Mouse (Mus musculus): ENCODE measurements at regions not wholly inside any gene's neighbourhood (a gene's known extent, or its start where the extent isn't known, plus 50 kb on each side); places are given as distances from the start of the nearest gene placed in this dataset.
A peak's percentile ranks its signal among the peaks of the same experiment; 100 is the strongest.

- DNase-seq (ENCODE audit: low spot score), result no peak
Measured at GRCm38 (mm10) chr11:8377301-8377700, 287.0 kb downstream of the Tns3 start.

GRCm38 (mm10) chr11:8365545-8365944 lies 298.8 kb downstream of the Tns3 start:
- no peak for DNase-seq (ENCODE audit: low spot score)

- DNase-seq (ENCODE audit: low spot score), result no peak
Measured at GRCm38 (mm10) chr11:8364703-8365433, 299.5 kb downstream of the Tns3 start.

- no peak for DNase-seq (ENCODE audit: low spot score)
Measured at GRCm38 (mm10) chr11:8344938-8345337, 319.4 kb downstream of the Tns3 start.

- peak; percentile 31 for DNase-seq (ENCODE audit: low spot score)
Measured at GRCm38 (mm10) chr11:8302347-8303188, 361.8 kb downstream of the Tns3 start.

- DNase-seq (ENCODE audit: low spot score), result no peak
Measured at GRCm38 (mm10) chr11:8297462-8297861, 366.9 kb downstream of the Tns3 start.

- no peak for DNase-seq (ENCODE audit: low spot score)
Measured at GRCm38 (mm10) chr11:8293322-8294014, 370.9 kb downstream of the Tns3 start.

GRCm38 (mm10) chr11:8285271-8285670 lies 379.1 kb downstream of the Tns3 start:
- DNase-seq (ENCODE audit: low spot score), result no peak

GRCm38 (mm10) chr11:8275203-8275602 lies 389.1 kb downstream of the Tns3 start:
- DNase-seq (ENCODE audit: low spot score), result no peak

- no peak for DNase-seq (ENCODE audit: low spot score)
Measured at GRCm38 (mm10) chr11:8269171-8269570, 395.2 kb downstream of the Tns3 start.

GRCm38 (mm10) chr11:8254036-8254435 lies 410.3 kb downstream of the Tns3 start:
- DNase-seq (ENCODE audit: low spot score), result no peak

GRCm38 (mm10) chr11:8251360-8251759 lies 413.0 kb downstream of the Tns3 start:
- DNase-seq (ENCODE audit: low spot score), result no peak

- no peak for DNase-seq (ENCODE audit: low spot score)
Measured at GRCm38 (mm10) chr11:8249468-8249867, 414.9 kb downstream of the Tns3 start.

GRCm38 (mm10) chr11:8247535-8247934 lies 416.8 kb downstream of the Tns3 start:
- DNase-seq (ENCODE audit: low spot score), result no peak

GRCm38 (mm10) chr11:8247024-8247423 lies 417.3 kb downstream of the Tns3 start:
- DNase-seq (ENCODE audit: low spot score), result no peak

- DNase-seq (ENCODE audit: low spot score), result peak; percentile 53
Measured at GRCm38 (mm10) chr11:8245408-8246003, 418.8 kb downstream of the Tns3 start.

- DNase-seq (ENCODE audit: low spot score), result no peak
Measured at GRCm38 (mm10) chr11:8238498-8238897, 425.8 kb downstream of the Tns3 start.

- no peak for DNase-seq (ENCODE audit: low spot score)
Measured at GRCm38 (mm10) chr11:8237556-8237955, 426.8 kb downstream of the Tns3 start.

GRCm38 (mm10) chr11:8236056-8236455 lies 428.3 kb downstream of the Tns3 start:
- no peak for DNase-seq (ENCODE audit: low spot score)

- no peak for DNase-seq (ENCODE audit: low spot score)
Measured at GRCm38 (mm10) chr11:8232636-8233189, 431.6 kb downstream of the Tns3 start.

- DNase-seq (ENCODE audit: low spot score), result no peak
Measured at GRCm38 (mm10) chr11:8229787-8230186, 434.5 kb downstream of the Tns3 start.

All from thymus, postnatal 0 days (tissue).